Mouse (Mus musculus): ENCODE results near the gene Slc6a19. TPM values are rescaled to one million over a fixed set of nuclear protein-coding genes. Genes with fewer than 3 reads are reported as not detected.
"Not testable (repeated sequence)": the region's sequence is repeated elsewhere in the genome, so short reads cannot be mapped to it uniquely, and the experiment has no call there.

Slc6a19 gene
- not detected in 2 replicates for polyA plus RNA-seq (2012; ENCODE audit: insufficient read depth, insufficient read length, low replicate concordance, missing spikeins)

GRCm38 (mm10) chr13:73704694-73705325 is at the start of gene Slc6a19:
TSS of gene Slc6a19 (minus strand) at chr13:73704865.
- WGBS = 45% methylated on average over 7 of the region's 7 CpGs
- Histone ChIP-seq H3K4me1 (ENCODE audit: control insufficient read depth, insufficient read depth, low read length) (no peaks in the 10 kb centered on the region), H3K27ac (ENCODE audit: insufficient read depth, low read depth, low read length) (no peak within 1 kb of the TSS), H3K4me3 (ENCODE audit: insufficient read depth, low read depth, low read length) (no peak within 1 kb of the TSS)
- TF ChIP-seq POLR2A (IDR thresholded peaks at IDR 0.05; ENCODE audit: insufficient read depth, low read depth, low read length) (no peak), CTCF (IDR thresholded peaks at IDR 0.05; ENCODE audit: insufficient read depth, low read depth, low read length) (no peak)

GRCm38 (mm10) chr13:73751284-73751683 is 46.6 kb upstream of the Slc6a19 start:
- WGBS = 93% methylated on average over 3 of the region's 3 CpGs
- no peak for TF ChIP-seq CTCF (IDR thresholded peaks at IDR 0.05; ENCODE audit: insufficient read depth, low read depth, low read length)
- no peak for TF ChIP-seq POLR2A (IDR thresholded peaks at IDR 0.05; ENCODE audit: insufficient read depth, low read depth, low read length)
- H3K4me1 ChIP-seq (ENCODE audit: control insufficient read depth, insufficient read depth, low read length) = no peaks in the 10 kb centered on the region
- no peak overlapping the region for H3K27ac ChIP-seq (ENCODE audit: insufficient read depth, low read depth, low read length)
- no peak overlapping the region for H3K4me3 ChIP-seq (ENCODE audit: insufficient read depth, low read depth, low read length)

- H3K4me3 ChIP-seq (ENCODE audit: insufficient read depth, low read depth, low read length) = no peak overlapping the region
- no peak overlapping the region for H3K27ac ChIP-seq (ENCODE audit: insufficient read depth, low read depth, low read length)
- H3K4me1 ChIP-seq (ENCODE audit: control insufficient read depth, insufficient read depth, low read length) = no peaks in the 10 kb centered on the region
- 75% methylated on average over 6 of the region's 6 CpGs for WGBS
- TF ChIP-seq CTCF (IDR thresholded peaks at IDR 0.05; ENCODE audit: insufficient read depth, low read depth, low read length) = no peak
- TF ChIP-seq POLR2A (IDR thresholded peaks at IDR 0.05; ENCODE audit: insufficient read depth, low read depth, low read length) = no peak
Measured at GRCm38 (mm10) chr13:73750435-73750834, 45.8 kb upstream of the Slc6a19 start.

GRCm38 (mm10) chr13:73748663-73749440 is 44.2 kb upstream of the Slc6a19 start:
- H3K4me1 ChIP-seq (ENCODE audit: control insufficient read depth, insufficient read depth, low read length) = no peaks in the 10 kb centered on the region
- H3K27ac ChIP-seq (ENCODE audit: insufficient read depth, low read depth, low read length) = no peak overlapping the region
- no peak overlapping the region for H3K4me3 ChIP-seq (ENCODE audit: insufficient read depth, low read depth, low read length)
- TF ChIP-seq POLR2A (IDR thresholded peaks at IDR 0.05; ENCODE audit: insufficient read depth, low read depth, low read length) (no peak), CTCF (IDR thresholded peaks at IDR 0.05; ENCODE audit: insufficient read depth, low read depth, low read length) (no peak)
- WGBS = 47% methylated on average over 15 of the region's 15 CpGs

GRCm38 (mm10) chr13:73743662-73744061 is 39.0 kb upstream of the Slc6a19 start:
- WGBS = 81% methylated on average over 3 of the region's 3 CpGs
- Histone ChIP-seq H3K27ac (ENCODE audit: insufficient read depth, low read depth, low read length) (no peak overlapping the region), H3K4me1 (ENCODE audit: control insufficient read depth, insufficient read depth, low read length) (no peaks in the 10 kb centered on the region), H3K4me3 (ENCODE audit: insufficient read depth, low read depth, low read length) (no peak overlapping the region)
- no peak for TF ChIP-seq CTCF (IDR thresholded peaks at IDR 0.05; ENCODE audit: insufficient read depth, low read depth, low read length)
- TF ChIP-seq POLR2A (IDR thresholded peaks at IDR 0.05; ENCODE audit: insufficient read depth, low read depth, low read length) = no peak

- no peak overlapping the region for H3K4me3 ChIP-seq (ENCODE audit: insufficient read depth, low read depth, low read length)
- WGBS = 65% methylated on average over 4 of the region's 4 CpGs
- H3K27ac ChIP-seq (ENCODE audit: insufficient read depth, low read depth, low read length) = no peak overlapping the region
- H3K4me1 ChIP-seq (ENCODE audit: control insufficient read depth, insufficient read depth, low read length) = no peaks in the 10 kb centered on the region
- TF ChIP-seq POLR2A (IDR thresholded peaks at IDR 0.05; ENCODE audit: insufficient read depth, low read depth, low read length) (no peak), CTCF (IDR thresholded peaks at IDR 0.05; ENCODE audit: insufficient read depth, low read depth, low read length) (no peak)
Measured at GRCm38 (mm10) chr13:73742944-73743343, 38.3 kb upstream of the Slc6a19 start.

- WGBS = 58% methylated on average over 2 of the region's 2 CpGs
- not testable (repeated sequence) for H3K4me3 ChIP-seq (ENCODE audit: insufficient read depth, low read depth, low read length); H3K27ac ChIP-seq (ENCODE audit: insufficient read depth, low read depth, low read length); H3K4me1 ChIP-seq (ENCODE audit: control insufficient read depth, insufficient read depth, low read length)
Measured at GRCm38 (mm10) chr13:73740399-73740944, 35.8 kb upstream of the Slc6a19 start.

GRCm38 (mm10) chr13:73736943-73737342 is 32.3 kb upstream of the Slc6a19 start:
- peaks cover 8% of the 10 kb centered on the region for H3K4me1 ChIP-seq (ENCODE audit: control insufficient read depth, insufficient read depth, low read length)
- H3K27ac ChIP-seq (ENCODE audit: insufficient read depth, low read depth, low read length) = no peak overlapping the region
- no peak overlapping the region for H3K4me3 ChIP-seq (ENCODE audit: insufficient read depth, low read depth, low read length)
- TF ChIP-seq CTCF (IDR thresholded peaks at IDR 0.05; ENCODE audit: insufficient read depth, low read depth, low read length) (no peak), POLR2A (IDR thresholded peaks at IDR 0.05; ENCODE audit: insufficient read depth, low read depth, low read length) (no peak)
- 82% methylated on average over 3 of the region's 3 CpGs for WGBS

- H3K4me3 ChIP-seq (ENCODE audit: insufficient read depth, low read depth, low read length) = no peak overlapping the region
- no peak for TF ChIP-seq POLR2A (IDR thresholded peaks at IDR 0.05; ENCODE audit: insufficient read depth, low read depth, low read length)
- TF ChIP-seq CTCF (IDR thresholded peaks at IDR 0.05; ENCODE audit: insufficient read depth, low read depth, low read length) = no peak
- 75% methylated on average over 2 of the region's 2 CpGs for WGBS
- H3K4me1 ChIP-seq (ENCODE audit: control insufficient read depth, insufficient read depth, low read length) = peaks cover 8% of the 10 kb centered on the region
- no peak overlapping the region for H3K27ac ChIP-seq (ENCODE audit: insufficient read depth, low read depth, low read length)
Measured at GRCm38 (mm10) chr13:73735928-73736327, 31.3 kb upstream of the Slc6a19 start.
